Mouse (Mus musculus) cortical plate, adult 2 months (tissue): ENCODE measurements around the gene Krtap4-7.
"Not testable (repeated sequence)": the region's sequence is repeated elsewhere in the genome, so short reads cannot be mapped to it uniquely, and the experiment has no call there.

ENCODE experiments used
- CTCF ChIP-seq: fragments of 200-500 bp; IDR thresholded peaks from 2 replicates; pipeline ENCODE4 v1.5.1; 2011; ENCODE audit warnings: mild to moderate bottlenecking, control low read depth, low read length; ENCODE audit not compliant: insufficient read depth; ENCODE audit errors: extremely low read depth
- POLR2A ChIP-seq: fragments of 200-500 bp; IDR thresholded peaks from 2 replicates; pipeline ENCODE4 v1.6.1; 2011; ENCODE audit warnings: mild to moderate bottlenecking, low read length, control low read depth; ENCODE audit not compliant: insufficient read depth; ENCODE audit errors: extremely low read depth

DNA sequence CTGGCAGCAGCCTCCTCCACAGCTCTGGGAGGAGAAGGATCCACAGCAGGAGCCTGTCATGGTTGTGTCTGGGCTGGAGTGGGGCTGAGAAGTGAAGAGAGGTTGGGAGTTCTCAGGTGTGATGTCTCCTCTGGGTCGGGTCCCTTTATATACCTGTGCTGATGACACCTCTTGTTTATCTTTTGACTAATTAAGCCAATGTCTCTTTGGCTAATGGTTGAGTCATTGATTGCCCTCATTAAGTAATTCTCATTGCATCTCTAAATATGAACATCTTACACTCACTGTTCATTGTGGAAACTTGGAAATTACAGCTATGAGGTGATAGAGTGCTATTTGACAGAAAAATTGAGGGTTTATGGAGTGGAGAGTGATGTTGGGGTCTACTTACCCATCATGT lies 40.7 kb downstream of the Krtap4-7 start, which contains the start of gene Gm11938:
- TF ChIP-seq CTCF, POLR2A: not testable (repeated sequence)
